10 mouse cellular contexts compared by ENCODE assay signal in genomic region chr9:10324697-10325368, GRCm38 (mm10).
DNase-seq lines count a peak whose midpoint lies in the region; ATAC-seq lines count a peak whose summit lies in the region.
"Had no signal": no experiment of that assay in that cellular context is flagged by ENCODE, and none has a peak within 500 bp of the region (broad histone marks: within the 10 kb centered on the region; RNA-seq: fewer than 3 reads in every experiment).

No protein-coding gene starts in this region.

- no peak overlapping the region for H3K27ac ChIP-seq in hindbrain, embryonic 11.5 days (ENCODE audit: low read depth, low read length)
- H3K27ac ChIP-seq in hindbrain, embryonic 16.5 days (ENCODE audit: low read depth, low read length): no peak overlapping the region
- H3K27ac ChIP-seq: embryonic facial prominence, embryonic 13.5 days; limb, embryonic 15.5 days had no signal

- DNase-seq in hindbrain, embryonic 11.5 days (ENCODE audit: low spot score): peak; percentile 67
- DNase-seq in 416B (ENCODE audit: low read depth) (peak; percentile 54), MEL-GATA-1-ER (ENCODE audit: extremely low read depth, low read depth) (peak; percentile 2)
- DNase-seq in embryo, embryonic 10.5 days (ENCODE audit: low spot score): peak; percentile 75
- DNase-seq in layer of hippocampus, postnatal 25 days (ENCODE audit: extremely low spot score in 1 of 2, low spot score in 1 of 2): peak; percentile 35 to 76
- DNase-seq in retina, postnatal 7 days (ENCODE audit: low read depth, low spot score): peak; percentile 20

- peak; percentile 45 for ATAC-seq in hindbrain, embryonic 11.5 days (ENCODE audit: low FRiP score)
- no peak for ATAC-seq in hindbrain, embryonic 16.5 days
- no peak for ATAC-seq in monocyte, adult 5-6 weeks (replicated peaks; ENCODE audit: insufficient number of reproducible peaks, low FRiP score, low TSS enrichment, poor library complexity, severe bottlenecking)

- no peaks in the 10 kb centered on the region for H3K9me3 ChIP-seq in hindbrain, embryonic 11.5 days (ENCODE audit: control insufficient read depth, low read length)
- H3K9me3 ChIP-seq in hindbrain, embryonic 16.5 days (ENCODE audit: control insufficient read depth, low read length): no peaks in the 10 kb centered on the region
- H3K9me3 ChIP-seq: embryonic facial prominence, embryonic 13.5 days; limb, embryonic 15.5 days had no signal

- WGBS in hindbrain, embryonic 11.5 days: 47% methylated on average over 7 of the region's 7 CpGs
- 49% methylated on average over 7 of the region's 7 CpGs for WGBS in hindbrain, embryonic 16.5 days

- H3K4me1 ChIP-seq in hindbrain, embryonic 11.5 days (replicated peaks; ENCODE audit: control insufficient read depth, insufficient read depth, low read length): no peaks in the 10 kb centered on the region
- H3K4me1 ChIP-seq in hindbrain, embryonic 16.5 days (ENCODE audit: control insufficient read depth, insufficient read depth, low read depth, low read length): no peaks in the 10 kb centered on the region
- H3K4me1 ChIP-seq: embryonic facial prominence, embryonic 13.5 days; limb, embryonic 15.5 days had no signal

- no peaks in the 10 kb centered on the region for H3K36me3 ChIP-seq in hindbrain, embryonic 11.5 days (ENCODE audit: control insufficient read depth, insufficient read depth, low read length)
- no peaks in the 10 kb centered on the region for H3K36me3 ChIP-seq in hindbrain, embryonic 16.5 days (ENCODE audit: control insufficient read depth, insufficient read depth, low read length)
- H3K36me3 ChIP-seq: embryonic facial prominence, embryonic 13.5 days; limb, embryonic 15.5 days had no signal

- no peak overlapping the region for H3K4me3 ChIP-seq in hindbrain, embryonic 11.5 days (ENCODE audit: low read depth, low read length)
- no peak overlapping the region for H3K4me3 ChIP-seq in hindbrain, embryonic 16.5 days (ENCODE audit: low read length)
- H3K4me3 ChIP-seq: embryonic facial prominence, embryonic 13.5 days; limb, embryonic 15.5 days had no signal

- no peak overlapping the region for H3K9ac ChIP-seq in hindbrain, embryonic 11.5 days (ENCODE audit: low read depth, low read length)
- H3K9ac ChIP-seq in hindbrain, embryonic 16.5 days (ENCODE audit: low read depth, low read length): no peak overlapping the region
- H3K9ac ChIP-seq: embryonic facial prominence, embryonic 13.5 days; limb, embryonic 15.5 days had no signal

- H3K27me3 ChIP-seq in hindbrain, embryonic 11.5 days (ENCODE audit: control insufficient read depth, insufficient read depth, low read length): no peaks in the 10 kb centered on the region
- no peaks in the 10 kb centered on the region for H3K27me3 ChIP-seq in hindbrain, embryonic 16.5 days (replicated peaks; ENCODE audit: control insufficient read depth, insufficient read depth, low read length)
- H3K27me3 ChIP-seq: embryonic facial prominence, embryonic 13.5 days; limb, embryonic 15.5 days had no signal

- H3K4me2 ChIP-seq in hindbrain, embryonic 11.5 days (replicated peaks; ENCODE audit: low read depth, low read length): no peak overlapping the region
- no peak overlapping the region for H3K4me2 ChIP-seq in hindbrain, embryonic 16.5 days (ENCODE audit: low read length)
- H3K4me2 ChIP-seq: embryonic facial prominence, embryonic 13.5 days; limb, embryonic 15.5 days had no signal

Comparison
In these comparisons a context has a peak if more than half of its experiments do, and no peak if none do; other contexts are left out.
1. DNase-seq: peak in every context shown above with its lines; median percentile 75 in embryo, embryonic 10.5 days; 67 in hindbrain, embryonic 11.5 days; 56 in layer of hippocampus, postnatal 25 days; 54 in 416B; 20 in retina, postnatal 7 days; 2 in MEL-GATA-1-ER.